Mouse (Mus musculus) spleen, adult 2 months (tissue): ENCODE data around the gene Adamts18. TPM values are rescaled to one million over a fixed set of nuclear protein-coding genes. Genes with fewer than 3 reads are reported as not detected.

ENCODE experiments used
- DNase-seq, 2 experiments: peaks; one replicate each; pipeline versions ENCODE4 v3.0.0 to v3.0.0-alpha.2; 2012 to 2021; ENCODE audit warnings: low spot score in 2 of 2, low read depth in 1 of 2
- H3K27ac ChIP-seq: fragments of 200-500 bp; 2 replicates; pipeline ENCODE4 v1.5.1; 2012; ENCODE audit warnings: low read length, inconsistent platforms; ENCODE audit not compliant: insufficient read depth
- H3K27me3 ChIP-seq: fragments of 200-500 bp; 2 replicates; pipeline ENCODE4 v1.6.1; 2012; ENCODE audit warnings: mild to moderate bottlenecking, moderate library complexity, low read length, inconsistent platforms; ENCODE audit not compliant: control insufficient read depth, insufficient read depth
- H3K36me3 ChIP-seq: fragments of 200-500 bp; 2 replicates; pipeline ENCODE4 v1.6.1; 2012; ENCODE audit warnings: mild to moderate bottlenecking, low read length, inconsistent platforms; ENCODE audit not compliant: control insufficient read depth, insufficient read depth
- H3K4me1 ChIP-seq: fragments of 200-500 bp; 2 replicates; pipeline ENCODE4 v1.6.1; 2011; ENCODE audit warnings: inconsistent platforms; ENCODE audit not compliant: control insufficient read depth, insufficient read depth, insufficient read length
- H3K4me3 ChIP-seq: fragments of 200-500 bp; 2 replicates; pipeline ENCODE4 v1.5.1; 2011; ENCODE audit warnings: mild to moderate bottlenecking, inconsistent platforms; ENCODE audit not compliant: insufficient read depth, insufficient read length; ENCODE audit errors: extremely low read depth
- CTCF ChIP-seq: fragments of 200-500 bp; IDR thresholded peaks from 2 replicates; pipeline ENCODE4 v1.5.1; 2011; ENCODE audit warnings: mild to moderate bottlenecking, inconsistent platforms; ENCODE audit not compliant: insufficient read depth, insufficient read length, insufficient replicate concordance; ENCODE audit errors: extremely low read depth
- POLR2A ChIP-seq: fragments of 200-500 bp; IDR thresholded peaks from 2 replicates; pipeline ENCODE4 v1.6.1; 2011; ENCODE audit warnings: low read depth, low read length, inconsistent platforms
- WGBS: fragments of 180-500 bp; shearing (Covaris S2); methylation state at CpG from one replicate; pipeline ENCODE4 v1.1.7; 2018; 5-methylcytosine and 5-hydroxymethylcytosine counted together
- polyA plus RNA-seq: library from polyadenylated mRNA; depleted of rRNA; stranded (reverse); fragments of >200 nt; gene quantifications from 2 replicates; pipeline ENCODE4 v1.2.3, GENCODE M21; 2012

Gene Adamts18
- polyA plus RNA-seq, 1 experiment, result not detected

DNA sequence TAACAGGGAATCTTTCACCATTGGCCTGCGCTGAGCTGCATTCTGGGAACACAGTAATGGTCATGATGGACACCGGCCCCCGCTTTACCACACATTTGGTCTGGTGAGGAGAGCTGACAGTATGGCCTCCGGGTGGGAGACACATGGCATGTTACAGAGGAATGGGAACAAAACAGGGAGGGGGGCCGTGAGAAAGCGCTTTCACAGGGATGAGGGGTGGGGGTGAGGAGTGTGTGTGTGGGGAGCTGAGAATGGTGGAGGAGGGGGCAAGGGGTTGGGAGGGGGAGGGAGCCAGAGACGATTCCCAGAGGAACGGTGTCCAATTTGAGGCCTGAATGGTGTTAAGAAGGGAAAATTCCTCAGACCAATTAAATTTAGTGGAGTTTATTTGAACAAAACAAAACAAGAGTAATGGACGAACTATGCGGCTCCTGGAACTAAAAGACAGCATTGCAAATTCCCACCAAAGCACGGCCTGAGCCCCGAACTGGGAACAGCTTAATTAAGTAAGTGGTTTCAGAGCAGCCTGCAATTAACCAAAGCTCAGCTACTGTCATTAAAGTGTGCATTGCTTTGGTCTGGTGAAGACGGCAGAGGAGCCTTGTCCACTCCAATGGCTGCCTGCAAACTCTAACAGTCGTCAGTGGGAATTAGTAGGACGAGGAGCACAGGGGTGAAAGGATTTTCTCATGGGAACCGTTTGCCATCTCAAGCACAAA is 181.7 kb downstream of the Adamts18 start:
- no peak for DNase-seq
- H3K36me3 ChIP-seq, result no peaks in the 10 kb centered on the region
- no peak overlapping the region for H3K27ac ChIP-seq
- no peak overlapping the region for H3K4me3 ChIP-seq
- TF ChIP-seq CTCF, result no peak
- TF ChIP-seq POLR2A, result no peak
- H3K4me1 ChIP-seq, result no peaks in the 10 kb centered on the region
- 75% methylated on average over 16 of the region's 16 CpGs for WGBS
- no peaks in the 10 kb centered on the region for H3K27me3 ChIP-seq

- Histone ChIP-seq H3K27me3 (no peaks in the 10 kb centered on the region), H3K36me3 (no peaks in the 10 kb centered on the region), H3K4me3 (no peak overlapping the region), H3K4me1 (no peaks in the 10 kb centered on the region), H3K27ac (no peak overlapping the region)
- 87% methylated on average over 8 of the region's 8 CpGs for WGBS
- TF ChIP-seq CTCF, result no peak
- TF ChIP-seq POLR2A, result no peak
- no peak for DNase-seq
Measured at GRCm38 (mm10) chr8:113665951-113666350, 182.6 kb downstream of the Adamts18 start.

- 75% methylated on average over 4 of the region's 4 CpGs for WGBS
Measured at GRCm38 (mm10) chr8:113665036-113665435, 183.5 kb downstream of the Adamts18 start.

DNA sequence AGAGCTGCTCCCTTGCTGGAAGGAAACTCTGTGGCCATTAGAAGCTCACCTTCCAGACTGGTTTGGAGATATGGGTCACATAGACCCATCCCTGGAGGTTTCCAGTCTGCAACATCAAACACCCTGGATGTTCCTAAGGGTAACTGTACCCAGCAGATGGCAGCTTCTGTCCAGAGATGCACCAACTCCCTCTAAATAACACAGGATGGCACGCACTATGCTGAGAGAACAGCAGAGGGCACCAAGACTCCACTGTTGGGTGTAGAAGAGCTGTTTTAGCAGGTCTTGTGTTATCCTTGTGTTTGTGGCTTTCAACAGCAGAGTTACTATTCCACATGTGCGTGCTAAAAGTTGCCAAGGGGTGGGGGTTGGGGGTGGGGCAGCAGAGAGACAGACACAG is 184.0 kb downstream of the Adamts18 start:
- no peaks in the 10 kb centered on the region for H3K36me3 ChIP-seq
- WGBS, result 1% methylated on average over 2 of the region's 2 CpGs
- TF ChIP-seq POLR2A, result no peak
- TF ChIP-seq CTCF, result peak; percentile 57; the same call in 1 of the 2 replicates
- no peak overlapping the region for H3K4me3 ChIP-seq
- H3K27me3 ChIP-seq, result no peaks in the 10 kb centered on the region
- H3K27ac ChIP-seq, result no peak overlapping the region
- no peaks in the 10 kb centered on the region for H3K4me1 ChIP-seq
- DNase-seq, result peak in 1 of 2 experiments; percentile 42

More at GRCm38 (mm10) chr8:113665036-113665435, 183.5 kb downstream of the Adamts18 start:
- Histone ChIP-seq H3K27ac (no peak overlapping the region), H3K36me3 (no peaks in the 10 kb centered on the region), H3K4me3 (no peak overlapping the region), H3K27me3 (no peaks in the 10 kb centered on the region), H3K4me1 (no peaks in the 10 kb centered on the region)
- TF ChIP-seq CTCF, result no peak
- TF ChIP-seq POLR2A, result no peak
- no peak for DNase-seq

DNA sequence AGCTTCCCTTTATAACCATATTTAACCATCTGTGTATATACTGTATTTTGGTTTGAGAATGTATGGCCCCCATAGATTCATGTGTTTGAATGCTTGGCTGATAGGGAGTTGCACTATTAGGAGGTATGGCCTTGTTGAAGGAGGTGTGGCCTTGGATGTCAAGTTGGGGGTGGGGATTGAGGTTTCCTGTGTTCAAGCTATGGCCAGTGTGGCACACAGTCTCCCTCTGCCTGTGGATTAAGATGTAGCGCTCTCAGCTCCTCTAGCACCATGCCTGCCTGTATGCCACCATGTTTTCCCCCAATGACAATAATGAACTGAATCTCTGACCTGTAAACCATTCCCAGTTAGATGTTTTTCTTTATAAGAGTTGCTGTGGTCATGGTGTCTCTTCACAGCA is 188.4 kb downstream of the Adamts18 start:
- 76% methylated on average over 1 of the region's 1 CpGs for WGBS
- H3K27me3 ChIP-seq, result no peaks in the 10 kb centered on the region
- H3K27ac ChIP-seq, result no peak overlapping the region
- H3K36me3 ChIP-seq, result no peaks in the 10 kb centered on the region
- no peak for TF ChIP-seq CTCF
- TF ChIP-seq POLR2A, result no peak
- DNase-seq, result no peak
- H3K4me1 ChIP-seq, result peaks cover 8% of the 10 kb centered on the region
- no peak overlapping the region for H3K4me3 ChIP-seq

DNA sequence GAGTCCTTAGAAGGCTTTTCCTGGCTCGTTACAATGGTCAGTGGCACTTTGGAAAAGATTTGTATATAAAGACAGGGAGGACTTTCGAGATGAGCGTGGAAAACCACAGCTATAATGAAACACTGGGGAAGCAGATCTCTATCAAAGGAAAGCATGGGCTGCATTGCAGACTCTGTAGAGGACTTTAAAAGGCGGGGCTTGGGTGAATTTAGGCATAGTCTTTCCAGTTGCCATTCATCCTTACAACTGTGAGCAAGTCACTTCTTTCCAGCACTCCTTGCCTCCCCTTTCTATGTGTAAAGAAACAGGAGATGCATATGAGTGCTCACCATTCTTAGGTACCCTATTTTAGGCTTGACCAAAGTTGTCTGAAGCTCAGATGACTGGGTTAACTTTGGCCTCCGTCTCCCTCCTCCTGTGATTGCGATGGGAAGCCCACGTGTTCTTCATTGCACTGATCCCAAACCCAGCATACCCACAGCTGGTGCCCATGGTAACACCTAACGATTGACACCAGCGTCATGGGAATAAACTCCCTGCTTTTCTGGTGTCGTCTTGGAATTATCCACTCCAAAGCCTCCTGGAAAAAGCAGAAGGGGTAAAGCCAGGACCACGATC is 191.7 kb downstream of the Adamts18 start:
- no peak for DNase-seq
- 82% methylated on average over 11 of the region's 11 CpGs for WGBS
- Histone ChIP-seq H3K4me1 (peaks cover 8% of the 10 kb centered on the region), H3K27me3 (no peaks in the 10 kb centered on the region), H3K4me3 (no peak overlapping the region), H3K36me3 (no peaks in the 10 kb centered on the region), H3K27ac (no peak overlapping the region)
- TF ChIP-seq POLR2A (no peak), CTCF (no peak)

- Histone ChIP-seq H3K4me1 (peaks cover 8% of the 10 kb centered on the region), H3K27me3 (no peaks in the 10 kb centered on the region), H3K27ac (no peak overlapping the region), H3K4me3 (no peak overlapping the region), H3K36me3 (no peaks in the 10 kb centered on the region)
- 48% methylated on average over 5 of the region's 5 CpGs for WGBS
- TF ChIP-seq CTCF (no peak), POLR2A (no peak)
- DNase-seq, result peak; percentile 24 to 35
Measured at GRCm38 (mm10) chr8:113656154-113656553, 192.4 kb downstream of the Adamts18 start.
